Mouse (Mus musculus): Measurements from ENCODE around the gene Syk.

DNA sequence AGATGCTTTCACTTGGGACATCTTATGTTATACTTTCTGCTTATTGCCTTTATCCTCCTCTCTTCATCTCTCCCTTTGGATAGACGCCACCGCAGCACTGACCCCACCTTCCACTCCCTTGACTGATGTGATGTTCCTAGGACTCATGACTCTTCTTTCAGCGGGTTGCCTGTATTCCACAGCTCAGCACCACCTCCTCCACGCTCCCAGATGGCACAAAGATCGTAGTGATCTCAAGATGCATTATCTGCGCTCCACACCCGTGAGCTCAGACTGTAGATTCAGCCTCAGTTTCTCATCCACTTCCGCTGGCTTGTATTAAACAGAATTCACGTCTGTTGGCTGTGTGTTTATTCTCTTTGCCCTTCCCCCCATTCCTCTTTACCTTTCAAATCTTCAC lies 28.3 kb upstream of the Syk start:
- TF ChIP-seq GATA1 (IDR thresholded peaks at IDR 0.05; ENCODE audit: borderline replicate concordance, low read length) (no peak), FLI1 (IDR thresholded peaks at IDR 0.05; ENCODE audit: low read length) (no peak)

Measured in megakaryocyte, embryonic 14.5 days (primary cell).